20 mouse cellular contexts compared by ENCODE assay signal in the genomic region with DNA sequence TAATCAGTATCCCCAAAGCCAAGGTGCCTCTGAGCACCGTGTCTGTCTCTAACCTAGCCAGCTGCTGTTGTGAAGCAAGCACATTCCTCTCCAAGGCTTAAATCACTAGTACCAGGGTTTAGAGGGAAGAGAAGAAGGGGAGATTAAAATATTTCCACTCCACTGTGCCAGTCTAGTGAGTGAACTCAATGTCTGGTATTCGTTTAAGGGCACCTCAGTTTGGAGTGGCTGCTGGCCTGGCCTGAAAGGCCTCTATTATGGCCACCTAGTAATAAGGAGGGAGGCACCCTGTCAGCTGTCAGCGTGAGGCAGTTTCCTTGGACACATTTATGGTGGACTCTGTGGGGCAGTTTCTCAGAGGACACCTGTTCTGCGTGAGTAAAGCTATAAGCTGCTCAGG.
"Had no signal": no experiment of that assay in that cellular context is flagged by ENCODE, and none has a peak within 500 bp of the region (broad histone marks: within the 10 kb centered on the region; RNA-seq: fewer than 3 reads in every experiment).

No protein-coding gene starts in this region.

- DNase-seq: gastrocnemius, postnatal 14 days; gastrocnemius, postnatal 36 days; heart, adult 18-20 months; heart, postnatal 14 days; heart, postnatal 36 days; kidney, adult 11 months; kidney, adult 2 months; kidney, adult 9 months; kidney, postnatal 14 days; kidney, postnatal 36 days; layer of hippocampus, adult 9-11 months; layer of hippocampus, postnatal 36 days; left cerebral cortex, postnatal 4 days had no signal

- H3K4me3 ChIP-seq: heart, embryonic 13.5 days; heart, embryonic 15.5 days; hindbrain, embryonic 13.5 days; hindbrain, embryonic 15.5 days; kidney, embryonic 15.5 days; limb, embryonic 13.5 days; limb, embryonic 15.5 days had no signal
